Mouse (Mus musculus) stomach, embryonic 15.5 days (tissue): ENCODE results near the gene Twnk. TPM values are rescaled to one million over a fixed set of nuclear protein-coding genes. Genes with fewer than 3 reads are reported as not detected.
"Not testable (repeated sequence)": the region's sequence is repeated elsewhere in the genome, so short reads cannot be mapped to it uniquely, and the experiment has no call there.

Experiments
- ATAC-seq: fragments of 200-750 bp; cut with Nextera tagmentation; 2 replicates; pipeline ENCODE4 v1.8.0; 2017; ENCODE audit warnings: low read depth, moderate number of reproducible peaks, moderate TSS enrichment; ENCODE audit not compliant: insufficient read depth, low FRiP score
- H3K27ac ChIP-seq: fragments of 300-500 bp; sonication (generic); 2 replicates; pipeline ENCODE4 v1.5.1; 2015; ENCODE audit warnings: mild to moderate bottlenecking, inconsistent platforms
- H3K27me3 ChIP-seq: fragments of 300-500 bp; sonication (generic); replicated peaks from 2 replicates; pipeline ENCODE4 v1.6.1; 2015; ENCODE audit warnings: inconsistent platforms
- H3K36me3 ChIP-seq: fragments of 300-500 bp; sonication (generic); 2 replicates; pipeline ENCODE4 v1.6.1; 2015; ENCODE audit warnings: inconsistent platforms
- H3K4me1 ChIP-seq: fragments of 300-500 bp; sonication (generic); 2 replicates; pipeline ENCODE4 v1.6.1; 2015; ENCODE audit warnings: inconsistent platforms
- H3K4me2 ChIP-seq: fragments of 300-500 bp; sonication (generic); 2 replicates; pipeline ENCODE4 v1.6.1; 2015; ENCODE audit warnings: mild to moderate bottlenecking, inconsistent platforms
- H3K4me3 ChIP-seq: fragments of 300-500 bp; sonication (generic); replicated peaks from 2 replicates; pipeline ENCODE4 v1.5.1; 2015; ENCODE audit warnings: inconsistent platforms
- H3K9ac ChIP-seq: fragments of 300-500 bp; sonication (generic); 2 replicates; pipeline ENCODE4 v1.6.1; 2015; ENCODE audit warnings: inconsistent platforms
- H3K9me3 ChIP-seq: fragments of 300-500 bp; sonication (generic); 2 replicates; pipeline ENCODE4 v1.6.1; 2016; ENCODE audit warnings: inconsistent platforms
- WGBS: fragments of 180-500 bp; shearing (Covaris S2); methylation state at CpG from one replicate; pipeline ENCODE4 v1.1.7; 2015; 5-methylcytosine and 5-hydroxymethylcytosine counted together
- polyA plus RNA-seq: library from polyadenylated mRNA; unstranded; fragments of >200 nt; fragmentation: Nextera tagmentation; extraction: Ambion mirVana; gene quantifications from 2 replicates; pipeline ENCODE4 v1.2.1, GENCODE M21; 2015

The Twnk gene
- polyA plus RNA-seq, 1 experiment from 2014 or later: 18.3 TPM

DNA sequence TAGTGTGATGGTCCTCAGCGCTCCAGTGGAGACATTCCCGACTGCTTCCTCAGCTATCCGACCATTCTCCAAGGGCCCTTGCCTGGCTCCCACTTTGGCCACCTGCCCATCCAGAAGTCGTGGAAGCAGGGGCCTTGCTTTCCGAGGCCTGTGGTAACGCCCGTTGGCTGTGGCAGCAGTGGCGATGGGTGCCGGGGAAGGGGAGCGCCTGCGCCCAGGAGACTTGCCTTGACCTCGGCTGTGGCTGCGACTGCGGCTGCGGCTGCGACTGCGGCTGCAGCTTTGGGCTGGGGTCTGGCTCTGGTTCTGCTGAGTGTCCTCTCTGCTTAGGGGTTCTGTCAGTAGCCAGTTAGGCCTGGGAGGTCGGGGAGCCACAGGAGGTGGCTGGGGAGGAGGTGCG, 23.3 kb downstream of the Twnk start:
- Histone ChIP-seq H3K36me3 (peaks cover 29% of the 10 kb centered on the region), H3K9me3 (no peaks in the 10 kb centered on the region), H3K27me3 (no peaks in the 10 kb centered on the region), H3K4me3 (no peak overlapping the region), H3K9ac (no peak overlapping the region), H3K27ac (no peak overlapping the region), H3K4me2 (no peak overlapping the region), H3K4me1 (peaks cover 32% of the 10 kb centered on the region)
- WGBS: 65% methylated on average over 19 of the region's 19 CpGs
- ATAC-seq: no peak

DNA sequence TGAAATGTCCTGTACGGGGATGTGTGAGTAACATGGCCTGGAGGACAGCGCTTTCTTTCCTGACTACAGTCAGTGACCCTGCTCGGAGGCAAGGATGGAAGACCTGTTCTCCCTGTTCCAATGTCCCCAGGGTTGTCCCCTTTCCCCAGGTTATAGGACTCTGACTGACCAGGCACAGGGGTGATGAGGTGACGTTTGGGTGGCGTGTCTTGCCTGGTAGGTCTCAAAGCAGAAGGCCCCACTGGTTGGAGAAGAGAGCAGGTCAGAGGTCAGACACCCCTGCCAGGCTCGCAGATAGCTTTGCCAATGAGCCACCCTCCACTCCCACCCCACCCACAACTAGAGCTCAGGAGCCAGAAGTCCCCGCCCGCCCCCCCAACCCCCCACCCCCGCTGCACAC, 24.1 kb downstream of the Twnk start:
- H3K4me2 ChIP-seq: no peak overlapping the region
- peaks cover 32% of the 10 kb centered on the region for H3K4me1 ChIP-seq
- no peak overlapping the region for H3K4me3 ChIP-seq
- H3K27me3 ChIP-seq: no peaks in the 10 kb centered on the region
- H3K36me3 ChIP-seq: peaks cover 23% of the 10 kb centered on the region
- no peak overlapping the region for H3K27ac ChIP-seq
- WGBS: 56% methylated on average over 9 of the region's 9 CpGs
- ATAC-seq: no peak
- H3K9me3 ChIP-seq: no peaks in the 10 kb centered on the region
- no peak overlapping the region for H3K9ac ChIP-seq

GRCm38 (mm10) chr19:45030111-45030510, 24.6 kb downstream of the Twnk start:
- no peak overlapping the region for H3K4me3 ChIP-seq
- H3K9me3 ChIP-seq: no peaks in the 10 kb centered on the region
- 29% methylated on average over 8 of the region's 8 CpGs for WGBS
- H3K9ac ChIP-seq: no peak overlapping the region
- no peak overlapping the region for H3K27ac ChIP-seq
- H3K27me3 ChIP-seq: no peaks in the 10 kb centered on the region
- peaks cover 32% of the 10 kb centered on the region for H3K4me1 ChIP-seq
- peaks cover 18% of the 10 kb centered on the region for H3K36me3 ChIP-seq
- no peak overlapping the region for H3K4me2 ChIP-seq
- ATAC-seq: no peak

DNA sequence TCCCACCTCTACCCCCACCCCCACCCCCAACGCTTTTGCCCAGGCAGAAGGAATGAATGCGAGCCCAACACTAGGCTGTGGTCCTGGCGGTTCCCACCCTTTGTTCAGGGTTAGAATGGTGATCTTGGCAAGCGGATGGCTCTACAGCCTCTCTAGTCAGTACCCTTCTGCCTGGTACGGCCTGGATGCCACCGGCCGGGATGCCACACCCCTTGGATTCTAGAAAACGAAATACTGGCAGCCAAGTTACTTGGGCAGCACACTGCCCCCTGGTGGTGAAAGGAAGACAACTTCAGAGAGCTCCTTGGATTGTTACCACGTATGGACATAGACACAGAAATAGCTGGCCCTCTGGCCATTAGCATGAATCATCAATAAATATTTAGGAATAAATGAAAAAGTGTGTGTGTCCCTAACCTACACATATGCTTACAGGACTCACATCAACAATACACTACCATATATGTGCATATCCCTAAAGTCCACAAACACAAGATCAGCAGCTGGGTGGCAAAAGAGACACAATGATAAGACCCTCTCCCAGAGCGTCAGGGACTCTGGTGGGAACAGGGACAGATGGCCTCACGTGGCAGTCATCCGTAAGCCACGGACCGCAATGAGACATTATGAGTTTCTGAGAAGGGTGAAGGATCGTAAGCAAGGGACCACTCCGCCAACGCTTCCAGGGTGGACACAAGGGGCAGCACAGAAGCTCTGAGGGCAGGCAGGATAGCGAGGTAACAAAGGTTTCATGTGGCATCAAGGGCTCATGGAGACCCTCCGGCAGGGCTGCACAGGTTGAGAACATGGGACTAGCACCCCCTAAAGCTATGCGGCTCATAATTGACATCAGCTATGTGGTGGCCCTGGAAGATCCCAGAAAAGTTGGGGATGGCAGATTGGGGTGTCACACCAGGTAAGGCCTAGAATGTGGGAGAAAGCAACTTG, 25.6 kb downstream of the Twnk start:
- Histone ChIP-seq H3K36me3 (peaks cover 10% of the 10 kb centered on the region), H3K27ac (no peak overlapping the region), H3K27me3 (no peaks in the 10 kb centered on the region), H3K9me3 (no peaks in the 10 kb centered on the region), H3K4me1 (peaks cover 32% of the 10 kb centered on the region), H3K9ac (no peak overlapping the region), H3K4me2 (peak overlapping the region; percentile 47), H3K4me3 (no peak overlapping the region)
- WGBS: 42% methylated on average over 20 of the region's 20 CpGs
- no peak for ATAC-seq

GRCm38 (mm10) chr19:45031780-45032179, 26.3 kb downstream of the Twnk start:
- Histone ChIP-seq H3K27ac (no peak overlapping the region), H3K4me1 (peaks cover 32% of the 10 kb centered on the region), H3K36me3 (0 out of 2 replicates have a peak, but pooled peaks cover 3% of the 10 kb centered on the region), H3K9ac (no peak overlapping the region), H3K27me3 (no peaks in the 10 kb centered on the region), H3K9me3 (no peaks in the 10 kb centered on the region), H3K4me2 (no peak overlapping the region), H3K4me3 (no peak overlapping the region)
- WGBS: 15% methylated on average over 4 of the region's 4 CpGs
- peak; percentile 76 for ATAC-seq

GRCm38 (mm10) chr19:45032570-45033332, 27.3 kb downstream of the Twnk start:
- Histone ChIP-seq H3K9ac (no peak overlapping the region), H3K9me3 (no peaks in the 10 kb centered on the region), H3K4me3 (no peak overlapping the region), H3K36me3 (no peaks in the 10 kb centered on the region), H3K27ac (no peak overlapping the region), H3K4me1 (peaks cover 27% of the 10 kb centered on the region), H3K4me2 (no peak overlapping the region), H3K27me3 (no peaks in the 10 kb centered on the region)
- no peak for ATAC-seq
- 55% methylated on average over 17 of the region's 17 CpGs for WGBS

DNA sequence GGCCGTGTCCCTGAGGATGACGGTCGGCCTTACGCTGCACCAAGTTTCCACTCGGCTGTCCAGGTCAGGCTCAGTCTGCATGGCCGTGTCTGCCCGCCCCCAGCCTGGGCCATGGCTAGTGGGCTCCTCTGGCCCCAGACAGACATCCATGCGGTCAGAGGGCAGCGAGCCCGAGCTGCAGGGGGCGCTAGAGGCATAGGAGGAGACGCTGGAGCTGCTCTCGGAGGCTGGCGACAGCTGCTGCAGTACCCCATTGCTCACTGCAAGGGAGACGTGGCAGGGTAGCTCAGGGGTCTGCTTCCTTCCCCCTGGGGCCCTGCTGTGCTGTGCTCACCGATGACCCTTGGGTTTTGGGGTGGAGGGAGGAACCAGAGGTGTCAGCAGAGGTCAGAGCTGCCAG, 31.4 kb downstream of the Twnk start:
- H3K4me2 ChIP-seq: no peak overlapping the region
- WGBS: 35% methylated on average over 16 of the region's 16 CpGs
- no peak overlapping the region for H3K27ac ChIP-seq
- no peak overlapping the region for H3K4me3 ChIP-seq
- H3K9me3 ChIP-seq: no peaks in the 10 kb centered on the region
- H3K9ac ChIP-seq: no peak overlapping the region
- H3K36me3 ChIP-seq: no peaks in the 10 kb centered on the region
- peaks cover 7% of the 10 kb centered on the region; the same call in 1 of the 2 replicates for H3K4me1 ChIP-seq
- ATAC-seq: no peak
- peaks cover 10% of the 10 kb centered on the region; the same call in 1 of the 2 replicates for H3K27me3 ChIP-seq

DNA sequence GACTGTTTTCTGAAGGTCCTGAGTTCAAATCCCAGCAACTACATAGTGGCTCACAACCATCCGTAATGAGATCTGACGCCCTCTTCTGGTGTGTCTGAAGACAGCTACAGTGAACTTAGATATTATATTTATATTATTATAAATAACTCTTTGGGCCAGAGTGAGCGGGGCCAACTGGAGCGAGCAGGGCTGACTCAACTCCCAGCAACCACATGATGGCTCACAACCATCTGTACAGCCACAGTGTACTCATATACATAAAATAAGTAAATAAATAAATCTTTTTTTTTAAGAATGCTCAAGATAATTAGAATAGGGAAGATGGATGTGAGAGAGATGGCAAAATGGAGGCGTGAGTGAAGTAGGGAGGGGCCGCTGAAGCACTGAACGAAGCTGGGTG, 32.7 kb downstream of the Twnk start:
- not testable (repeated sequence) for H3K4me3 ChIP-seq, H3K4me1 ChIP-seq, H3K27ac ChIP-seq, H3K9me3 ChIP-seq, H3K4me2 ChIP-seq, H3K36me3 ChIP-seq, H3K9ac ChIP-seq, H3K27me3 ChIP-seq, ATAC-seq
- WGBS: 81% methylated on average over 7 of the region's 7 CpGs

- Histone ChIP-seq H3K4me1 (no peaks in the 10 kb centered on the region), H3K4me3 (no peak overlapping the region), H3K27ac (no peak overlapping the region), H3K9me3 (no peaks in the 10 kb centered on the region), H3K36me3 (no peaks in the 10 kb centered on the region), H3K9ac (no peak overlapping the region), H3K27me3 (peaks cover 20% of the 10 kb centered on the region), H3K4me2 (no peak overlapping the region)
- WGBS: 46% methylated on average over 13 of the region's 13 CpGs
- no peak for ATAC-seq
Observed at GRCm38 (mm10) chr19:45040214-45040613, 34.8 kb downstream of the Twnk start.

- H3K9ac ChIP-seq: no peak overlapping the region
- peaks cover 30% of the 10 kb centered on the region for H3K4me1 ChIP-seq
- no peak overlapping the region for H3K27ac ChIP-seq
- no peaks in the 10 kb centered on the region for H3K36me3 ChIP-seq
- no peaks in the 10 kb centered on the region for H3K9me3 ChIP-seq
- 63% methylated on average over 11 of the region's 11 CpGs for WGBS
- no peak overlapping the region for H3K4me2 ChIP-seq
- peaks cover 27% of the 10 kb centered on the region for H3K27me3 ChIP-seq
- ATAC-seq: no peak
- no peak overlapping the region for H3K4me3 ChIP-seq
Observed at GRCm38 (mm10) chr19:45044389-45044927, 39.0 kb downstream of the Twnk start.

DNA sequence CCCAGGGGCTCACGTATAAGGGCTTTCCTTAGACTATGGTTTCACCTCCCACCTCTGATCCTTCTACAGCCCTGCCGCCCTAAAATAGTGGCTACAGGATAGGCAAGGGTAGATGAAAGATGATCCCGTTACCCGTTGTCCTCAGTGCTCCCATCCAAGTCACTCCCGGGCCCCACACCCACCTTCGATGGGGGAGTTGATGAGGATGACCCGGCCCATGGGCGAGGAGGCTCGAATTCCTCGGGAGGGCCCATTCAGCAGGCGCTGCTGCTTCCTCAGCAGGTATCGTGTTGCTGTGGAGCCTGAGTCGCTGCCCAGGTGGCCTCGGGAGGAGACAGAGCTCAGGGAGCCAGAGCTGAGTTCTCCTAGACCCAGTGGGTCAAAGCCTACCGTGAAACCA, 39.8 kb downstream of the Twnk start:
- no peak overlapping the region for H3K9ac ChIP-seq
- no peak overlapping the region for H3K4me2 ChIP-seq
- peaks cover 22% of the 10 kb centered on the region for H3K27me3 ChIP-seq
- H3K4me3 ChIP-seq: no peak overlapping the region
- H3K27ac ChIP-seq: no peak overlapping the region
- H3K36me3 ChIP-seq: no peaks in the 10 kb centered on the region
- H3K4me1 ChIP-seq: peaks cover 30% of the 10 kb centered on the region
- WGBS: 41% methylated on average over 15 of the region's 15 CpGs
- no peak for ATAC-seq
- no peaks in the 10 kb centered on the region for H3K9me3 ChIP-seq

DNA sequence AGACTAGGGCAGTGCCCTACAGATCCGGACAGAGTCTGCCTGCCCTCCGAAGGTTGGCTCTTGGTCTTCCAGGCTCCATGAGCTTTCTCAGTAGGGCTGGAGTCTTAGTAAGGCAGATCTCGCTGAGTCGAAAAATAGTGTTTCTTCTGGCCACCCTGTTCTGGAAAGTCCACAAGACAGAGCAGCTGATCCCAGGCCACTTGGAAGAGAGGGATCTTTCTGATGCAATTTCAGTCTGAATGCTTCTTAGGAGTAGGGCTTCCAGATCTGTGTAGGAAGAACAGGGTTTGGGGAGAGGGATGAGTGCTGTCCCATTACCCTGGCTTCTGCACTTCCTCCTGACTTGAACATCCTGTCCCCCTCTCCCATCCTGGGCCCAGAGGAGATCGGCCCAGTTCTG, 40.2 kb downstream of the Twnk start, which contains the start of gene Pdzd7:
Pdzd7 (minus strand) TSS at position 67 of the 400 bp plus-strand sequence.
- H3K27ac ChIP-seq: 0 out of 2 replicates have a peak within 1 kb of the TSS, but pooled peaks have one; percentile 95
- WGBS: 77% methylated on average over 5 of the region's 5 CpGs
- H3K4me1 ChIP-seq: peaks cover 30% of the 10 kb centered on the region
- no peak for ATAC-seq
- H3K27me3 ChIP-seq: peaks cover 18% of the 10 kb centered on the region
- H3K4me2 ChIP-seq: peak within 1 kb of the TSS; percentile 92
- no peaks in the 10 kb centered on the region for H3K36me3 ChIP-seq
- H3K4me3 ChIP-seq: peak within 1 kb of the TSS; percentile 54
- H3K9me3 ChIP-seq: no peaks in the 10 kb centered on the region
- no peak within 1 kb of the TSS for H3K9ac ChIP-seq
